Mouse (Mus musculus): ENCODE measurements around the gene Rere.

Rere gene

GRCm38 (mm10) chr4:150575363-150576092 lies 294.1 kb downstream of the Rere start:
- DNase-seq (ENCODE audit: low spot score in 2 of 2): no peak

DNA sequence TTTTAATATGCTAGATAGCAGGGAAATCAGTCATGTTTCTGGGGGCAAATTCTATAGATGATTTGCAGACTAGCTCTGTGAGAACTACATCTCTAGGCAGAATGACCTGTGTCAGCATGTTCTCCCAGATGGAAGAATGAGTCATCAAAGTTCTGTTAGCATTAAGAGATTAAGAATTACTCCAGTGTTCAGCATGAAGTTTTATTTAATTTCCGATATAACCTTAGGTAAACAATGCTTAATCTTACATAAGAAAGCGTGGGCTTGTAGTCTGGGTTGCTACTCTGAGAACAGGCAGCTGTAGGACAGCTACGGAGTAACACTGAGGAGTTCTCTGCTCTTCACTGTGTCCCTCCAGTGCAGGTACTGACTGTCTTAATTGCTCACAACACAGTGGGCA lies 294.9 kb downstream of the Rere start:
- DNase-seq (ENCODE audit: low spot score in 2 of 2): no peak

- no peak for DNase-seq (ENCODE audit: low spot score in 2 of 2)
Observed at GRCm38 (mm10) chr4:150578021-150578420, 296.6 kb downstream of the Rere start.

GRCm38 (mm10) chr4:150581931-150582723 lies 300.7 kb downstream of the Rere start:
- DNase-seq (ENCODE audit: low spot score in 2 of 2): no peak

DNA sequence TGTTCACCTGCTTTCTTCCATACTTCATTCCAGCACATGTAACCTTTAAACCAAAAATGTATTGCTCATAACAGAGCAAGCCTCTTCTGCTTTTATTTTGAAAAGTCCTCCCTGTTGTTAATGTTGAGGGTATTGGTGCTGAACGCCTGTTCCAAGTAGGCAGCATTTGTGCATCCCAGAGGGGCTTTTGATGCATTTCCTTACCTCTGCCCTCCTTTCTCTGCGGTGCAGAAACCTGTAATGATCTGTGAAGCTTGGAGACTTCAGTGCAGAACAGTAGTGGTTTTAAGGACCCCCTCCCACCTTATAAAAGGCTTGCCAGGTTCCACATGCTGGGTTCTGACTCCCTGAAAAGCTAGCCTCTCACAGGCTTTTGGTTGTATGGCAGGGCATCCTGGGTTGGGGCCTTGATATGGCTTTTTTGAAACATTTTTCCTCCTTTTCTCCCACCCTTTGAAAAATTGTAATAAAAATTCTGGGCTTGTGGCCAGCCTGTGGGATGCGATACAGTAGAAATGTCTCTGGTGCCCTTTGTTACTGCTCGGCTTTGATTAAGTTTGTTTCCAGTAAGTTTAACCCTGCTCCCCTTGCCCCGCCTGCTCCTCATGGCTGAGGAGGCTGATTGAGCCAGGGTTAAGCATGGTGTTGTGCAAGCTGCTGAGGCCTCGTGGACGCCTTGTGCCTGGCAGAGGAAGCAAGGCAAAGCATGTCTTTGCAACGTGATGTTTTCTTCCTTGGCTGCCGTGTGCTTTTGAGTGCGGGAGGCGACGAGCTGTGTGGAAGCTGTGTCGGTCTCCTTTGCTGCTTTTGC lies 301.7 kb downstream of the Rere start:
- DNase-seq (ENCODE audit: low spot score in 2 of 2): peak; percentile 48 to 62

- no peak for DNase-seq (ENCODE audit: low spot score in 2 of 2)
Observed at GRCm38 (mm10) chr4:150583777-150584135, 302.3 kb downstream of the Rere start.

DNA sequence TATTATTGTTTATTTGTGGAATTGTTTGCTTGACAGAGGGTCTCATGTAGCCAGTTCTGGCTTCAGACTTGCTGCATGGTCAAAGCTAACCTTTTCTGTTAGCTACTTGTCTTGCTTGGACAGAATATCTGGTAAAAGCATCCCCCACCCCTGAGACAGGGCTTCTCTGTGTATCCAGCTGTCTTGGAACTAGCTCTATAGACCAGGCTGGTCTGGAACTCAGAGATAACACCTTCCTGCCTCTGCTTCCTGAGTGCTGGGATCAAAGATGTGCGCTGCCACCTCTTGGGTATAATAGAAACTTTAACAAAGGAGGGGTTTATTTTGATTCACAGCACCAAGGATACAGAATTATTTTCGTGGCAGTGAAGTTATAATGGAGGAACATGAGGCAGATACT lies 304.4 kb downstream of the Rere start:
- no peak for DNase-seq (ENCODE audit: low spot score in 2 of 2)

- DNase-seq (ENCODE audit: low spot score in 2 of 2): no peak
Observed at GRCm38 (mm10) chr4:150586275-150586674, 304.8 kb downstream of the Rere start.

DNA sequence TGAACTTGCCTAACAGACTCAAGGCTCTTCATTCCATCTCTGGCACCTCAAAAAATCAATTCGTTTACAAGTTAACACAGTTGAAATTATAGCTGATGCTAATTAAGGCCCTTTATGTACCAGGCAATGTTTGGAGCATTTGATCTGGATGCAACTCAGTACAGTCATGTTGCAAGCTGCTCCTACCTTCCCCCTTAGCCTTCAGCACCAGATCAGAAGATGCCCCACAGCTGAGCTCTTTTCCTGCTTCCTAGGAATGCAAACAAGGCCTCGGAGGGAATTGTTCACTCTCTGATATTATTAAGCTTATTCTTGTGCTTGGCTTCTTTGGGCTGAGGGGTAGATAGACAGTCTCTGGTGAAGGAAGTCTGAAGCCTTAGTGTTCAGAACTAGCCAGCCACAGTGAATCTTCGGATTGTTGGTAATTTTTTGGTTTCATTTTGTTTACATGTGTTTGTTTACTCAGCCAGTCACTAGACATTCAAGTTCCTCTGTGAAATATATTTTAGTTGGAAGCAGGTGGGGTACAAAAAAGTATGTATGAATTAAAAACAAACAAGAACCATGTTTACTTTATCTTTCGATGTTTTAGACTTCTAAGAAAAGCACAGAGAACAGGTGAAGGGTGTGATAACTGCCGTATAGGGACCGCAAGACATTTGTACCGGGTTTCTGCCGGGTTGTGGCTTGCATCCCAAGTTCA lies 306.3 kb downstream of the Rere start:
- no peak for DNase-seq (ENCODE audit: low spot score in 2 of 2)

DNA sequence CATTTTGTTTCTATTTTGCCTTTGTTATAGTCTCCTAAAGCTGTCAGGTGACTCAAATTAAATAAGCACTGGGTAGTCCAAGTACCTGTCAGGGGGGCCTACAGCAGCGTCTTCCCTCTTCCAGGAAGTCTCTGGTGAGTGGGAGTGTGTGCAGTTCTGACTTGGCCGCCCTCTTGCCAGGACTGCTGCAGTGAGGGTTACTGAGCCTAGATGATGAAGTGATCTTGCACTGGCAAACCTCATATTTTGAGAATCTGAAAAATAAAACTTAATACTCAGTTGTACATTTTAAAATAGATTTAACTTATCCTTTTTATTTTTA lies 306.8 kb downstream of the Rere start:
- no peak for DNase-seq (ENCODE audit: low spot score in 2 of 2)

DNA sequence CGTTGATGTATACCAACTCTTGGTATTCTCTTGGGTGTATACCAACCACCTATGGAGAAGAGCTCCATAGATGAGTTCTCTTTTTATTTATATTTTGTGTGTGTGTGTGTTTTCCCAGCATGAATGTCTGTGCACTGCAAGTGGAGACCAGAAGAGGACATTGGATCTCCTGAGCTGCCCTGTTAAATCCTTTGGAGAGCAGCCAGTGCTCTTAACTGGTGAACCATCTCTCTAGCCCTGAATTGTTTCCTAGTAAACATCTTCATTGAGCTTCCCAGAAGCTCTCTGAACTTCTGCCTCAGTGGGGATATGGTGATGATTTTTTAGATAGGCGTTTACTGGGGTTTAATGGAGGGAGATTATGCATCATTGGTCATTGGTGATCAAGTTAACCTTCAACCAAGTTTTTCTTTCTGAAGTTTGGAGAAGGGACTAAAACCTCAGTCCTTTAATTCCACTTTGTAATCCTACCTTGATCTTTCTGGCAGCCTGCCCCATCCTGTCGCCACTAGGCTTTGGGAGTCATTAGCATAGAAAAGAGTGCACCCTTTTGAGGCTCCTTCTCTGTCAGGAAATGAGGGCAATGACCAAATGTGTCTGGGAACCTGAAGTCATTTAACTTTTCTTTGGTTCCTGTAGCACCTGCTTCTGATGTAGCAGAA lies 309.3 kb downstream of the Rere start:
- DNase-seq (ENCODE audit: low spot score in 2 of 2): no peak

GRCm38 (mm10) chr4:150591602-150592001 lies 310.2 kb downstream of the Rere start:
- DNase-seq (ENCODE audit: low spot score in 2 of 2): no peak

DNA sequence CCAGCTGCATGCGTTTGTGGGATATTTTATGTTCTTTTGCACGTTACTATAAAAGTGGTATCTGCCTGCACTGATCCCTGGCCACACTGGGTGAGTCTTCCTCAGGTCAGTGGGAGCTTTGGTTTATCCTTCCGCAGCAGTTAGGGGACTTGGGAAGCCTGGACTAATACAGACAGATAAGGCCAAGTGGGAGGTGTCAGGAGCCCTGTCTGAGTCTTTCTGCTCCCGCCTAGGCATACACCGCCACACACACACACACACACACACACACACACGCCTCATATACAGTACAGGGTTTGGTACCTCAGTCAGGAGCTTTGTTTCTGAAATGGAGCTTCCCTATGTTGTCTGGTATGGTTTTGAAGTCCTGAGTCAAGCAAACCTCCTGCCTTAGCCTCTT lies 310.6 kb downstream of the Rere start:
- DNase-seq (ENCODE audit: low spot score in 2 of 2): no peak

GRCm38 (mm10) chr4:150593473-150594217 lies 312.2 kb downstream of the Rere start:
- no peak for DNase-seq (ENCODE audit: low spot score in 2 of 2)

DNA sequence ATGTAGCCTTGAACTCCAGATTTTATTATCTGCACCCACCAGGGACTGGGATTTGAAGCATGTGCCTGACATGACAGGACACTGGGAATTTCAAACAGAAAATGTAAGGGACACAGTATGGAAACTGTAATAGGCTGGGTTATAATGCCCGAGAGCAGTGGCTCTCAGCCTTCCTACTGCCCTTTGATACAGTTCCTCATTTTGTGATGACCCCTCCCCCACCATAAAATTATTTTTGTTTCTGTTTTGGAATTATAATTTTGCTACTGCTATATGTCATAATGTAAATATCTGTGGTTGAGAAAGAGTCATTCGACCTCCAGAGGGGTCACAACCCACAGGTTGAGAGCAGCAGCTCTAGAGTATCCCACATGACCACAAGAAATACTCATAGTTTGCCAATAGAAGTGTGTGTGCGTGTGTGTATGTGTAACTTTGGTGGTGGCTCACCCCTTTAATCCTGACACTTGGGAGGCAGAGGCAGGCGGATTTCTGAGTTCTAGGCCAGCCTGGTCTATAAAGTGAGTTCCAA lies 312.9 kb downstream of the Rere start:
- no peak for DNase-seq (ENCODE audit: low spot score in 2 of 2)

- no peak for DNase-seq (ENCODE audit: low spot score in 2 of 2)
Observed at GRCm38 (mm10) chr4:150595071-150595470, 313.6 kb downstream of the Rere start.

GRCm38 (mm10) chr4:150595991-150596390 lies 314.5 kb downstream of the Rere start:
- no peak for DNase-seq (ENCODE audit: low spot score in 2 of 2)

DNA sequence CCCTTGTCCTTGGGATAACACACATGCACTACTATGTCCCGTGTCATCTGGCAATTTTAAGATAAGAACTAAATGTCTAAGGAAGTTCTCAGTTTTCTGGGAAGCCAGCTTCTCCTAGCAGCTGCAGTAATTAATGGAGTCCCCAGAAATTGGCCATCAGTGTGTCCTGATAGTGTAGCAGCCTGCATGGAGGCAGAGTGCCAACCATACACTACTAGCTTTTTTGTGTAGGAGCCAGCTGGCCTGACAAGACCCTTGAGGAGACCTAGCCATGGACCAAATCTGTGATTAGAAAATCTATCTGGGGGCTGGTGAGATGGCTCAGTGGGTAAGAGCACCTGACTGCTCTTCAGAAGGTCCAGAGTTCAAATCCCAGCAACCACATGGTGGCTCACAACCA lies 317.2 kb downstream of the Rere start:
- DNase-seq (ENCODE audit: low spot score in 2 of 2): no peak

DNA sequence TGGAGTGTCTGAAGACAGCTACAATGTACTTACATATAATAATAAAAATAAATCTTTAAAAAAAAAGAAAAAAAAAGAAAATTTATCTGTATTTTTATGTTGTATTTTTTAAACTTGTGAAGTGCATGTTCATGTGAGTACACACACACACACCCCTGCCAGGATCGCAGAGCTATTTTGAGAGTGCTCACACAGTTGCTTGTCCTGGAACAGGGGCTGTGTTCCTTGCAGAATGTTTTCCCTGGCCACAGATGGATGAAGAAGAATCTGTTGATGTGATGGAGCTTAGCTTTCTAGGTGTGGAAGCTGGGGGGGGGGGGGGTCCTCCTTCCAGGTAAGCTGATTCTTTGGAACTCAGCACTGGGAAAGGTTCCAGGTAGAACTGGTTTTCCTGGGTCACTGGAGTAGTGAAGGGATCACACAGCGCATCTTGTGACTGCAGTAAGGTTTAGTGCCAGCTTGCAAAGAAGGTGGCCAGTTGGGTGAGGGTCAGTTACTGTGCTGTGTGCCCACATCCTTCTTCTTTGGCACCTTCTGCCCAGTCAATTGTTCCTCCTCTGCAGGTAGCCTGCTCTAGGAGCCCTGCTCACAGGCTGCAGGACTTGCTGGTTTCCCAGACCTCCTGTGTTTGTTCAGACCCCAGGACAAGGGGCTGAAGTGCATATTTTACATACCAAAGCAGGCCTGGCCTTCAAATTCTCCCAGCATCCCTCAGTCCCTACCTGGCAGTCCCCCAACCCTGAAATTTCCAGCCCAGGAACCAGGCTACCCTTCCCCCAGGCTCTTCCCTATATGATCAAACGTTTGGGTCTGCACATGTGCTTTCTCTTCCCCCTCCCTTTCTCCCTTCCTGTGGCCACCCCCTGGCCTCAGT lies 317.9 kb downstream of the Rere start:
- no peak for DNase-seq (ENCODE audit: low spot score in 2 of 2)
